Mouse (Mus musculus): Measurements from ENCODE around the gene Rad9b.
"Not testable (repeated sequence)": the region's sequence is repeated elsewhere in the genome, so short reads cannot be mapped to it uniquely, and the experiment has no call there.

Gene Rad9b

DNA sequence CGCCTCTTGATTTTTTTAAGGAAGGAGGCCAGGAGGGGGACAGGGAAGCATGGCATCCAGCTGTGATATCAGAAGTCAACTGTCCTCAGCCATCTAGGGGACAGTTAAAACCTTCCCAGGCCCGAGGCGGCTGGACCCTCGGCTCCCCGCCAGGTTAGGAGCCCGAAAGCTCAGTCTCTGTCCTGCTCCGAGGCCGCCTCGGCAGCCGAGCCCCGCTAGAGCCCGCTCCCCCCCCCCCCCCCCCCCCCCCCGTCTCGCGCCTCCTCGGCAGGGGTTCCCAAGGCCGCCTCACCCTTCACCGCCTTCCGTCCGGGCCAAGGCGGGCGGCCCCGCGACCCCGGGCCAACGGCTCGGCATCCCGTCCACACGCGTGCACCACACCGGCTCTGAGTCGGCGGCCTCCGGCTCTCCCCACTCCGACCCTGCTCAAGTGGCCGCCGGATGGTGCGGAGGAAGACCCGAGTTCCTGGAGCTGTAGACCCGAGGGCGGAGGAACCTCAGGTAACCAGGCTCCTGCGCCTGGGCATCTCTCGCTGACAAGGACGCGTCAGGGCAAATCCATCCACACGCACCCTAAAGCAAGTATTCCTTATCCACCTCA is 17.7 kb upstream of the Rad9b start, which contains the start of gene Gpn3:
Gene Gpn3 (plus strand): TSS at position 286 of the 601 bp plus-strand sequence.
- no peak for DNase-seq (ENCODE audit: low spot score in 2 of 2)

DNA sequence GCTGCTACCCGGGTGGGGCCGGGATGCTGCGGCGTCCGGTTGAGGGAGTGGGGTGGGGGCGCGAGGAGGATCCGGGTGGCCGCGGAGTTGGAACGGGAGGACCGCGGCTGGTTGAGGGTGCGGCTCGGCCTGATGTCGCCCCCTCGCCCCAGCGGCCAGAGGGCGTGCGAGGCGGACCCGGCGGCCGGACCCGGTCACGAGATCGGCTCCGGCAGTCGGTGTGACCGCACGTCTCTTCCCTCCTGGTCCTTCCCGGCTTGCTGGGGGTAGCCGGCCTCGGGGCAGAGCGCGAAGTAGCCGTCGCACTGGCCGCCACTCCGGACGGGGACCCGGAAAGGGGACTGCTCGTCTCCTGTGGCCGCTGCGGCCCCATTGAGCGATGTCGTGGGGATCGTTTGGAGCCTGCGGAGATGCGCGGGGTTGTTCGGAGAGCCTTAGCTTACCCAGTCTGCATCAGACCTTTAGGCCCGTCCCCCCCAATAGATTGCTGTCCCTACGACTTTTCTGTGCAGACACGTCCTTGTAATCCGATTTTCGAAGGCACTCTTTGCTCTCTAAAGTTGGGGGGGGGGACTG is 547 bp upstream of the Rad9b start:
- DNase-seq (ENCODE audit: low spot score in 2 of 2), result no peak

DNA sequence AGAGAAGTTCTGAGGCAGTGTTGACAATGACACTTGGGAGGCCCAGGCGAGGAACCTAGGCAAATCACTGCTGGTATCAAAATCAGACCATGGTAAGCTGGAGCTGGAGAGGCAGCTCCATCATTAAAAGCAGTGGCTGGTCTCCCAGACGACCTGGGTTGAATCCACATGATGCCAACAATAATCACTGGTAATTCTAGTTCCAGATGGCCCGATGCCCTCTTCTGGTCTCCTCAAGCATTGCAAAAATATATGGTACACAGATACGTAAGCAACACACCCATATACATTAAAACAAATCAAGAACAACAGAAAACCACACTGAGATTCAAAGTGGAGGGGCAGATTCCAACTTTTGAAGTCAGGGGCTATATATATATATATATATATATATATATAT is 8.3 kb downstream of the Rad9b start:
- DNase-seq (ENCODE audit: low spot score in 2 of 2), result no peak

DNA sequence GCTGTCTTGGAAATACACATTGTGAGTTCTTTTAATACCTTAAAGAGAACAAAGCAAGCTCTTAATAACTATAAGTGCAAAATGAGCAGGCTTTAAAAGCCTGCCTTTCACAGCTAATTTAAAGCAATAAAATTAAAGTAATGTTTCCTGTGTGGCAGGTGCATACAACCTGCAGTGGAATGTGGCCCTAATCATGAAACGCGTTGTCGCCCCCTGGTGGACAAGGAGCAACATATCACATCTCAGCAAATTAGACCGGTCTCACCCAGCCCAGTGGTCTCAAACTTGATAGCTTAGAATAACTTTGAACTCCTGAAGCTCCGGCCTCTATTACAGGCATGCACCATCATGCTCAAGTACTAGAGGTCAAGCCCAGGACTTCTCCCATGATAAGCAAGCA is 9.8 kb downstream of the Rad9b start:
- peak; percentile 55 to 70 for DNase-seq (ENCODE audit: low spot score in 2 of 2)

DNA sequence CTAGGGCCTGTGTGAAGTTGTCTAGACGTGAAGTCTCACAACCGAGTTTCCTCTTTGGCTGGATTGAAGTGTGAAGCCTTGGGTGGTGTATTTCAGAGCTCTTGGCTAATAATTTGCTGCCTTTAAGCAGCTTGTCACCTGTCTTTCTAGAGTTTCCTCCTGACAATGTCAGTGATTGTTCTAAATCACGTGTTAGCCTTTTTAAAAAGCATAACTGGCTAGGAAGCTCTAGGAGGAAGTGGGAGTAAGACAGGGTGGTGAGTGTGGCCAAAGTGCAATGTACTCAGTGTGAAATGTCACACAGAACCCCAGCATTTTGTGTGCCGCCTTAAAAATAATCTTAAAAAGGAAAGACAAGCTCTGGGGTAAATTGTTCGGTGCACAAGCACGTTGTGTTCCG is 10.3 kb downstream of the Rad9b start:
- no peak for DNase-seq (ENCODE audit: low spot score in 2 of 2)

DNA sequence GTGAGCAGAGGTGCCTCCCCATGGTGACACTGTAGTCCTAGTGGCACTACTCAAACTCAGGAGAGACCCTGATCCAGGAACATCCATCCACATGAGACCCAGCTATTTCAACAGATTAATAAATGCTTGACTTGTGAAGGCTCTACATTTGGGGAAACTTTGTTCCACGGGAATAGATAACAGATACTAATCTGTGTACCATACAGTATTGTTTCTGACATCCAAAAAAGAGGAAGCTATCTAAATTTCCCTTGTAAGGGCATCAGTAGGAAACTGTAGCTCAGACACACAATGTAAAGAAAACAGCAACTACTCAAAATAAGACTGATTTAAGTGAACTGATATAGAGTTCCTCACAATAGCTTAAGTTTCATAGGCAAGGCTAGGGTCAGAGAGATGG is 11.2 kb downstream of the Rad9b start:
- DNase-seq (ENCODE audit: low spot score in 2 of 2), result no peak

DNA sequence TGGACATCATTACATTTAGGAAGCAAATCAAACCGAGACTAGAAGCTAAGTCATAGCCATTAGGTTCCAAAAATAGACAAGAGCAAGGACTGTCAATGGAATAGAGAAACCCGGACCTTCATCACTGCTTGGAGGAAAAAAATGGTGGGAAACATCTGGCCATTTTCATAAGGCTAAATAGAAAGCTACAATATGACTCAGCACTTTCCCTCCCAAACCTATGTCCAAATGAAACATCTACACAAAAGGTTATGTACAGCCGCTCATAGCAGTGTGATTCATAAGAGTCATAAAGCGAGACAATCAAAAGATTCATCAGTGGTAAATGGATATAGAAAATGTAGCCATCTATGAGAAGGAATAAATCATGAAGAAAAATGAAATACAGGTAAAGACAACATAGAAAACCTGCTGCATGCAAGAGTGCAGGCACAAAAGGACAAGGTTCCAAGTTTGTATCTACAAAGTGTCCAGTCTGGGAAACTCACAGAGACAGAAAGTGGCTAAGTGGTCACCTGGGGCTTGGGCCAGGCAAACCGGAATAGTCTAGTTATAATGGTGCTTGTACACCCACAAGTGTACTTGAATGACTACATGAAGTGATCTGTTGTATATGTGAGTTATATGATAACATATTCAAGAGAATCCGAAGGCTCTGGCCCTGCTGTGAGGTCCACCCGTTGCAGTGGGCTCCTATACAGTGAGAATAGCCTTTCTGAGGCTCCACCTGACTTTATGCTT is 17.3 kb downstream of the Rad9b start:
- no peak for DNase-seq (ENCODE audit: low spot score in 2 of 2)

DNA sequence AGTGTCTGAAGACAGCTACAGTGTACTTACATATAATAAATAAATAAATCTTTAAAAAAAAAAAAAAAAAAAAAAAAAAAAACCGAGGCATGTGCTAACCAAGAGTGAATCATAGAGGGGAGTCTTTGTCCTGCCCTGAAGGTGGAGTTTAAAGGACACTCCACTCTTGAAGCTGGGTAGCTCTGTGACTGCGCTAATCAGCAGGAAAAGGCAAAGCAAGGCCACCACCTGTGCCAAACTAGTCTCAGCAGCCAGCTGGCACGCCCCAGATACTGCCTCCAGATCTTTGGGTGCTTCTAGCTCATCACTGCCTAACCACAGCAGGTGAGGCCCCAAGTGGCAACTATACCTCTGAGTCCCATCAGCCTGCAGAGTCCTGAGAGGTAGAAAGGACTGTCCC is 19.4 kb downstream of the Rad9b start:
- no peak for DNase-seq (ENCODE audit: low spot score in 2 of 2)

DNA sequence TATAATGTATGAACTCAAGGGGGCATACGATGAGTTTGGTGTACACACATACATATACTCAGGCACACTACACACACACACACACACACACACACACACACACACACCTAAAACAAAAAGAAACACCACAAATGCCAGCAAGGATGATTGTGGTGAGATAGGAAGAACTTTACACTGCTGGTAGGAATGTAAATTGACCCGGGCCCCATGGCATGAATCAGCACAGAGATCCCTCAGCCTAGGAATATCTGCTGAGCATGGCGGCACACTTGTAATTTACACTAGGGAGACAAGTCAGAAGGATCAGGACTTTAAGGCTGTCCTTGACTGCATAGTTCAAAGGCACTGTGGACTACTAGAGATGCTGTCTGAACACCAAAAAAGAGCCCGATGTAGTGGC is 23.8 kb downstream of the Rad9b start:
- DNase-seq (ENCODE audit: low spot score in 2 of 2), result no peak

DNA sequence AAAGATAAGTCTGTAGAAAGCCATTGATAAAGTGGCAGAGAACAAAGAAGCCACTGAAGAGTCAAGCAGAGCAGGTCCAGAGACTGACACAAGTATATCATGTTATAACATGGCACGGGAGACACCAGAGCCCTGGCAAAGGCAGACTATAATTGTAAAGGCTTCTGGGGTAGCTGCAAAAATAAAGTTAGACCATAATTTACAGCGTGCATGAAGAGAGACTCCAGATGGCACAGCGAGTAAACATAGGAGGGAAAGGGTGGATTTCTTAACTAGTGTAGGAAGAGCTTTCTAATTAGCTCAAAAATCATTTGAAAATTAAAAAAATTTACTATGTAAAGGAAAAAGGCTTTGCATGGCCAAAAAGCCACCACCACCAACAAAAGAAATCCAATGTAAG is 26.8 kb downstream of the Rad9b start:
- DNase-seq (ENCODE audit: low spot score in 2 of 2), result no peak

DNA sequence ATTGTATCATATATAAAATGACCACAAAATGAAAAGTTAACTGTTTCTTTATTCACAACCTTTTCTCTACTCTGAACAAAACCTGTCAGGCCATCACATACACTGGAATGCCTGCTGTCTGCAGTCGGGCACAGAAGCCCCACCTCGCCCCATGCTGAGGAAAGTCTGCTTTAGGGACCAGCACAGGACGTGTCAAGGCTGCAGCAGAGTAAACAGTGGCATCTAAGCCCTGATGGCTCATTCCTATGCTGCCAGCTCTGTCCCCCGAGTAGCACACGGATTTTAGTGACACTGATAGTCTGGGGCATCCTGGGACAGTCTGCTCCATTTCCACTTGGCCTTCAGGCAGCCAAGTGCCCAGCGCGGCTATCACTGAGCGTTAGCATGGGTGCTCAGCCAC is 28.6 kb downstream of the Rad9b start:
- no peak for DNase-seq (ENCODE audit: low spot score in 2 of 2)

DNA sequence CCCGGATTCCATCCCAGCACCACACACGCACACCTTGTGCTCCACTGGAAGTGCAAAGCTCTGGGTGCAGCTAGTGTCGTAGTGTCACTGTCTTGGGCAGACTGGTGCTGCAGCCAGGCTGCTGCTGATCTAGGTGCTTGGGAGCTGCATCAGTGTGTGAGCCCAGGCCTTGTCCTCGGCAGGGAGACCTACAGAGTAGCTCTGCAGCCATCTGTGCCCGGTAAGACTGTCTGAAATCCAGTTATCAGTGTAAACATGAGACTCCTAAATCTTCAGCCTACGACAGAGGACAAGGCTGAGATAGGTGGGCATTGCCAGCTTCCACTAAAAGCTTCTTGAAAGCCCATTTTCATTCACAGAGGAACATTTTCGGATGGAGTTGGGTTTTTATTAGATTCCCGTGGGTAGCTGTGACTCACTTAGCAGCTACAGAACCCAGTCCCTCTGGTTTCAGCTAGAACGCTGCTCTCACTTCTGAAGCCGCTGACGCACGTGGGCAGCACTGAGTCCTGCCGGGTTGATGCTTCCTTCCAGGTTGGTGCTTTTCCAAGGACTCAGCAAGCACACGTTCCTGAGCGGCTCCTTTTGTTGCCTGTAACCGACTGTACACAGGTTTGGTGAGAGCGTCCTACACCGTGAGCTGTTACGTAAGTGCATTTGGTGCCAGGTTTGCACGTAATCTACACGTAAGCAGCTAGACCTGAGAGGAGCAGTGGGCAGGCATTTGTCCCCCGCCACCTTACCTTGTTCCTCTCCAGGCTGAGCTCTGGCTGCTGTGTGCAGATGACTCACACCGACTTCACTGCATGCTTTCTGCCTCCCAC is 29.2 kb downstream of the Rad9b start:
- DNase-seq (ENCODE audit: low spot score in 2 of 2), result no peak

DNA sequence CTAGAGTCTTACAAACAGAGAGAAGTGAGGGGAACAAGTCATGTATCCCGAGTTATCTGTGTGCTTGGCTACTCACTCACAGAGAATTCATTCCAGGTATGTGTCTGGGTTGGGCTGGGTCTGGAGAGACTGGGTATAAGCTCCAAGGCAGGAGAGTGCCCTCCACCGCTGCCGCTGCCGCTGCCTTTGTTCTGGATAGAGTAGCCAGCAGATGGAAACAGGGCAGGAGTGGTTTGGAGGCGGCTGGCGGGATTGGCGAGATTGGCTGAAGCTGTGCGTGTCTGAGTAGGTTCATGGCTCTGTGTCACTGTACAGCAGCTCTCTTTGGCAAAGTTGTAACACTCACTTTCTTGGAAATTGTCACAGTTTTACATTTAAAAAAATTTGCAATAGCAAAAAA is 30.5 kb downstream of the Rad9b start:
- no peak for DNase-seq (ENCODE audit: low spot score in 2 of 2)

DNA sequence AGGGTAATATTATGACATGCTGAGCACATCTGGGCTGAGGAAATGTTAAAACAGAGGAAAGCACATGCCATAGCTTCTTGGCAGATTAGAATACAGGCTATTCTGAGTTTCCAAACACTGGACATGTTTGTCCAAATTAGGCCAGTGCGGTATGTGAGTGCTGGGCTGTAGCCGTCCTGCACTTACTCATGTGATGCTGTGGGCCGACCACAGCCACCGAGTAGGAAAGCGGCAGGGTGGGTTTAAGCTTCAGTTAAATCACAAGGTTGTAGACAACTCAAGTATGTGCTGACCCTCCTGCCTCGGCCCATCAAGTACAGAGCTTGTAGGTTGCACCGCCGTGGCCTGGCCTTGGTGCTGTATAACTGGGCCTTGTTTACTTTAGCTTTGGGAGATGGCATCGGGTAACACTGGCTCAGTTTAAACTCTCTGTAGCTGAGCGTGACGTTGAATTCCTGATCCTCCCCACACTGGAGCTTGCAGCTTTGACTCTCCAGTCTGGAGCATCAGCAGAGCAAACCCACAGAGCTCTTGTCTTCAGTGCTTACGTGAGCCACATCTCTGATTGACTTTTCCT is 33.7 kb downstream of the Rad9b start:
- no peak for DNase-seq (ENCODE audit: low spot score in 2 of 2)

DNA sequence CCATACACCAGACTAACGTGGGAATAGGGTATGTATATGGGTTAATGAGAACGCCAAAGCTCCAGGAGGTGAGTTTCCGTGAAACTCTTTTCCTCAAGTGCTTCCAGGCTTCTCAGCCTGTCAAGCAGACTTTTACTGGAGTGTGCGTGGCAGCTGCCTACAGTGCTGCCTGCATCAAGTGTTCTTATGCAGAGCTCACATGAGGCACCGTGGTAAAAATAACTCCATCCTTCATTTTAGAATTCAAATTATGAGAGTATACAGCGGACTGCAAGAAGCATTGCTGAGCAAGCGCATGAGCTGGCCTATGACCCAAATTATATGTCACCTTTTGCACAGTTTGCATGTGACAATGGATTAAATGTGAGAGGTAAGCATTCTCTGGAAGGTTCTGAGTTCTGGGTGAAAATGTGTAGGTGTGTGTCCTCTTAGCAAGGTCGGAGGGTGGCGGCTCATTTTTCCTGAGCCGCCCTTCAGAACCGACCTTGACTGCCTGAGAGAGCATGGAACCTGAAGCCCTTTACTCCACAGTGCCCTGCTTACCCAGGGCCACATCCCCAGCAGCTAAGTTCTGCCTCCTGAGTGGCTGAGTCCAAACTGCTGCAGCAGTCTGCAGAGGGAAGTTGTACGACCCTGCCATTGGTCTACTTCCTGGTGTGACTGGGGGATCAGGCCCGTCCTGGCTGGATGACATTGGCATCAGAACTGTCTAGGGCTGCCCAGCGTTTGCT is 34.4 kb downstream of the Rad9b start:
- no peak for DNase-seq (ENCODE audit: low spot score in 2 of 2)

DNA sequence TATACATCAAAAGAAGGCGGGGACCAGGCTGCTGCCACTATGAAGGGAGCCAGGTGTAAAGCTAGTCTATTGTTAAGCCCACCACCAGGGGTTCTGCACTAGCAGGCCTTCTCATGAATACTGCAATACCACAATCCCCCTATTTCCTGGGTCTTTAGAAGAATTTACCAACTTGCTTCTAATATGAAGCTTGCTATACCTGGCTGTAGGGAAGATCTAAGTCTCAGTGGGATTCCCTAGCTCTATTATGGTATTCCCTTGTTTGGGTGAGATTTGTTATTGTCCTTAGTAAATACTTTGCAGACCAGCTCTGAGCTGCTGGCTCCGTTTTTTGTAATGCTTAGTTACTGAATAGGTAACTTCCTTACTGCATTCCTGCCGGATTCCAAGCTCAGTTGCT is 35.1 kb downstream of the Rad9b start:
- not testable (repeated sequence) for DNase-seq (ENCODE audit: low spot score in 2 of 2)

DNA sequence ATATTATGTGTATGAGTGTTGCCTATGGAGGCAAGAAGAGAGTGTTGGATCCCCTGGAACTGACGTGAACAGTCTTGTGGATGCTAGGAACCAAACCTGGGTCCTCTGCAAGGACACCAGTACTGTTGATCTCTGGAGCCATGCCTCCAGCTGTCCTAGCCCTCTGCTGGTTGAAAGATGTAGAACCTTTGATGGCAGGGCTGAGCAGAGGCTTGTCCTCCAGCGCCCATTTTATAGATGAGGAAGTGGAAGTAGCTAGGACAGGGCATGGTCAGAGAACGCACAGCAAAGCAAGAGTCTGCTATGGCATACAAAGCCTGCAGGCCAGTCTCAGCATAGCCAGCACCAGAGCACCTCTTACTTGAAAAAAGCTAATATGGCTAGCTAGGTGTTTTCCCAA is 35.9 kb downstream of the Rad9b start:
- no peak for DNase-seq (ENCODE audit: low spot score in 2 of 2)

DNA sequence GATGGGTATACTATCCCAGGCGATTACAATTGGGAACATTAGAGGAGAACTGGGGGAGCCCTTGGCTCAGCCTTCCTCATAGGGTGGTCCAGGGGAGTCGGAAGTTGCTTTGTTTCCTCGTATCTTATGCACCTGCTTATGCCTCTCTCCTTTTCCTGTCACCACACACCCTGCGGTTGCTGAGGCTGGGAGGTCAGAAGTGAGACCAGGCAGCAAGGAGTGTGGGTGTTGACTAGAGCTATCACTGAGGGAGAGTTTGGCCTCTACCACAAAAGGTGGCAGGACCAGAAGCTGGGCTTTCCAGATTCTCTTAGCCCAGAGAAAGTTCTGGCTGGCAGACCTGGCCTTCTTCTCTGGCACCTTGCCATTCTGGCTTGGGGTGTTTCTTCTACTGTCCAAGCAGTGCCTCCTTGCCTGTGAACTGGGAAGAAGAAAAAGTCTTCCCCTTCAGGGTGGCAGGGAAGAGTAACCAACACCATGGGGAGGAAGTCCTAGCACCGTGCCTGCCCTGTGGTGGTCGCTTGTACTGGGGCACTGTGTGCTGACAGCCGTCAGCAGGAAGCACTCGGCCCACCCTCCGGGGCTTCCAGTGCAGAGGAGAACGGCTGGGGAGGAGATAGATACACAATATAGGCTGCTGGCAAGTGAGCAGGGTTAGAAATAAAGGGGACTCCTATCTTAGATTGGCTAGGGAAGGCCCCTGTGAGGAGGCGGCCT is 36.5 kb downstream of the Rad9b start:
- DNase-seq (ENCODE audit: low spot score in 2 of 2), result no peak

DNA sequence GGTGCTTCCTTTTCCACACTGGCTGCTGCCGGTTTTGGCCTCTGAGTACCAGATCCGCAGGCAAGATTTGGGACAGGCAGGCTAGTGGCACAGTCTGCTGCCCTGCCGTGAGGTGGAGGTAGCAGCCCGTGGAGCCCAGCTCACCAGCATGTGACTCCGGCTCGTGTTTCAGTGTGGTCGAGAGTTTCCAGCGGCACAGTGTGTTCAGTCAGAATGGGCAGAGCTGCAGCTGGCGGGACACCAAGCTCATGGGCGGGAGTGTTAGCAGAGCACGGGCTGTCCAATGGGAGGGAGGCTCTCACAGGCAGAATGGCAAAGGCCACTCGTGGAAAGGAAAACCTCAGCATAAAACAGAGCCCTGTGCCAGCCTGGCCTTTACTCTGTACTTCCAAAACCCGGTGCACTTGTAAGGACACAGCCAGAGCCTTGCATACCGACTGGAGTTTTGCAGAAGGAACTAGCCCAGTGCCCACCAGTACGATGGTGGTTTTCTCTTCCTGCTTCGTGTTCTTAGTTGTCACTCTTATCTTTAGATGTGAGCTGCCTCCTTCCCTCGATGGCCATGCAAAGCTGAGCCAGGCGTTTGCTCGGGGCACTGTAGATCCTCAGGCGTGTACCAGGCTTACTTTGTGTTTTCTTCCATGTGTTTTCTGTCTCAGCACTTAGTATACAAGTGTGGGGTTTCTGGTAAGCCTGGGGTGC is 38.9 kb downstream of the Rad9b start:
- DNase-seq (ENCODE audit: low spot score in 2 of 2), result peak; percentile 36 to 61
